Mouse (Mus musculus): ENCODE data around the gene Blzf1.

Blzf1 gene

GRCm38 (mm10) chr1:164307124-164307751, at the start of gene Blzf1:
TSS of gene Blzf1 (minus strand) at chr1:164307489.
- DNase-seq (ENCODE audit: low spot score) = peak; percentile 96

GRCm38 (mm10) chr1:164353443-164353842, 46.2 kb upstream of the Blzf1 start:
- peak; percentile 26 for DNase-seq (ENCODE audit: low spot score)

- DNase-seq (ENCODE audit: low spot score) = peak; percentile 45
These were observed 34.9 kb upstream of the Blzf1 start for GRCm38 (mm10) chr1:164342161-164342560.

- no peak for DNase-seq (ENCODE audit: low spot score)
These were observed 28.6 kb upstream of the Blzf1 start for GRCm38 (mm10) chr1:164335846-164336245.

- no peak for DNase-seq (ENCODE audit: low spot score)
These were observed 28.1 kb upstream of the Blzf1 start for GRCm38 (mm10) chr1:164335435-164335834.

GRCm38 (mm10) chr1:164332559-164332958, 25.3 kb upstream of the Blzf1 start:
- DNase-seq (ENCODE audit: low spot score) = no peak

GRCm38 (mm10) chr1:164327764-164328163, 20.5 kb upstream of the Blzf1 start:
- no peak for DNase-seq (ENCODE audit: low spot score)

- no peak for DNase-seq (ENCODE audit: low spot score)
These were observed 19.4 kb upstream of the Blzf1 start for GRCm38 (mm10) chr1:164326600-164327155.

- no peak for DNase-seq (ENCODE audit: low spot score)
These were observed 17.6 kb upstream of the Blzf1 start for GRCm38 (mm10) chr1:164324878-164325277.

GRCm38 (mm10) chr1:164324221-164324620, 16.9 kb upstream of the Blzf1 start:
- DNase-seq (ENCODE audit: low spot score) = no peak

- no peak for DNase-seq (ENCODE audit: low spot score)
These were observed 15.8 kb upstream of the Blzf1 start for GRCm38 (mm10) chr1:164322987-164323650.

- DNase-seq (ENCODE audit: low spot score) = no peak
These were observed 14.1 kb upstream of the Blzf1 start for GRCm38 (mm10) chr1:164321408-164321807.

- DNase-seq (ENCODE audit: low spot score) = no peak
These were observed 13.4 kb upstream of the Blzf1 start for GRCm38 (mm10) chr1:164320731-164321130.

GRCm38 (mm10) chr1:164319542-164320140, 12.4 kb upstream of the Blzf1 start:
- no peak for DNase-seq (ENCODE audit: low spot score)

GRCm38 (mm10) chr1:164318474-164318873, 11.2 kb upstream of the Blzf1 start:
- DNase-seq (ENCODE audit: low spot score) = no peak

- DNase-seq (ENCODE audit: low spot score) = no peak
These were observed 10.0 kb upstream of the Blzf1 start for GRCm38 (mm10) chr1:164317261-164317660.

GRCm38 (mm10) chr1:164316697-164317096, 9.4 kb upstream of the Blzf1 start:
- no peak for DNase-seq (ENCODE audit: low spot score)

GRCm38 (mm10) chr1:164315266-164315665, 8.0 kb upstream of the Blzf1 start:
- no peak for DNase-seq (ENCODE audit: low spot score)

- no peak for DNase-seq (ENCODE audit: low spot score)
These were observed 6.8 kb upstream of the Blzf1 start for GRCm38 (mm10) chr1:164314085-164314484.

- no peak for DNase-seq (ENCODE audit: low spot score)
These were observed 633 bp upstream of the Blzf1 start for GRCm38 (mm10) chr1:164307922-164308321.

GRCm38 (mm10) chr1:164303821-164304220, 3.5 kb downstream of the Blzf1 start, which contains the start of gene Nme7:
TSS of gene Nme7 (plus strand) at chr1:164304121.
- no peak for DNase-seq (ENCODE audit: low spot score)

- DNase-seq (ENCODE audit: low spot score) = no peak
These were observed 5.3 kb downstream of the Blzf1 start for GRCm38 (mm10) chr1:164301949-164302348.

GRCm38 (mm10) chr1:164296473-164296872, 10.8 kb downstream of the Blzf1 start:
- no peak for DNase-seq (ENCODE audit: low spot score)
